Mouse (Mus musculus) central nervous system, embryonic 14 days (tissue): Measurements from ENCODE around the gene Olfr653. TPM values are rescaled to one million over a fixed set of nuclear protein-coding genes. Genes with fewer than 3 reads are reported as not detected.

Experiments used
- polyA plus RNA-seq: library from polyadenylated mRNA; depleted of rRNA; stranded (reverse); fragments of >200 nt; gene quantifications from 2 replicates; pipeline ENCODE4 v1.2.3, GENCODE M21; 2012; rRNA removed

Gene Olfr653
- polyA plus RNA-seq = not detected in 2 replicates

DNA sequence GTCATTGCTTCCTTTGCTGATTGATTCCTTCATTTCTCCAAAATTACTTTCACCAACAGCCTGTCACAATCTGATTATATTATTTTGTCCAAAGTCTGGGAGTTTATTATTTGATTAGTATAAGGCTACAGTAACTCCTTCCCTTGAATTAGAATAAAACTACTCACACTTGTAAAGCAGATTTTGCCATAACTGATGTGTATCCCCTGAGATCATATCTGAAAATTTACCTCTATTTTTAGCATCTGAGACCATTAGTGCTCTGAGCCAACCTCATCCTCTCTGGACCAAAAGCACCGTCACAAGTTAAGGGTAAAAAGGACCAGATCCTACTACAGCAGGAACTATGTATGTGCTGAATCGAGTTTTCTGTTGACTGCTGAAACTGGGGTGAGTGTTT is at the start of gene Olfr653:
Gene Olfr653, plus strand, starts transcription at position 301 of the 400 bp plus-strand sequence.

DNA sequence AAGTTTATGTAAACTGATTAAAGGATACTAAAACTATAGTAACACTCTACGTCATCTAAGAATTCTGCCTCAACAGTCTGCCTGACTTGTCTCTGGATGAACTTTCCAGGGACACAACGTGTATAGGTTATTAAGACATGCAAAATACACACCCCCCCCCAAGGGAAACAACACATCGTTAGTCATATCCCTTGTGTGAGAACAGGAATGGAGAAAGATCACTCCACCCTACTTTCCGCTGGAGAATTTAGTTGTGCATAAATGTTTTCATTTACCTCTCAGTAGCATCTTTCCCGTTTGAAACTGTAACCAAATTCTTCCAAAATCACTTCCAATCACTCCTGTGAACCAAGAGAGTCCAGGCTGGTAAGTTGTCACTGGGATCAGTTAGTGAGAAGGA is 27.3 kb upstream of the Olfr653 start, which contains the start of gene Olfr651:
Gene Olfr651, plus strand, starts transcription at position 301 of the 400 bp plus-strand sequence.

DNA sequence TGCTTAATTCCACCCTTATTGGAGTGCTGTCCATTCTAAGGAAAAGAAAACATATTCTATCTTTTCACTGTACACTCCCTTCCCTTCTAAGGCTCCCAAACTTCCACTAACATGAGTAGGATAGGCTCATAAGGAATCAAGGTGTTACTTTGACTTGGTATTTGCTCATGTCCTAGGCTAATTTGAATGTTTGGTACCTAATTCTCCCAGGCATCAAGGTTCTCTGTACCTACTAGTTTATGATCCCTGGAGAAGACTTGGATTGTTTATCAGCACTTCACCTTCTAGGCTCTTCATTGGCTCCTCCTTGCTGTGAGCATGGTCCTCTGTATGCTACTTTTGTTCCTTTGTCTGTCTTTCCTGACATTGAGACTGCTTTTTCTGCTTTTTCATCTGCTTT is 16.5 kb upstream of the Olfr653 start, which contains the start of gene Olfr652:
Gene Olfr652, plus strand, starts transcription at position 301 of the 400 bp plus-strand sequence.

DNA sequence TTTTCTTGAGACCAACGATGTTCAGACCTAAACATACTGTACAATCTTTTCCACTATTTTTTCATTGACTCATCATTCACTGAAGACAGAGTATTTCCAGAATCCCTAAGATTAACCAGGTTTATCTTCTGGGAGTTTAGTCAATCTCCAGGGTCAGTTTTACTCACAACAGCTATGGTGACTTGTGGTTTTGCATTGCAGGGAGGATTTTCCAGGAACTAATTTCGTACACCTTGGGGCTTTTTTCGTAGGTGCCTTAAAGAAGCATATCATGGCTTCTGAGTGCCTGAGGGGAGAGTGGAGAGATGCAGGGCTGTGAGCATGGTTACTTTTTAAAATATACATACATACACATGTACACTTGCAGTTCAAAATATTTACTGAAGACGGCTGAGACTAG is 9.6 kb downstream of the Olfr653 start, which contains the start of gene Olfr654:
Gene Olfr654, plus strand, starts transcription at position 301 of the 400 bp plus-strand sequence.

DNA sequence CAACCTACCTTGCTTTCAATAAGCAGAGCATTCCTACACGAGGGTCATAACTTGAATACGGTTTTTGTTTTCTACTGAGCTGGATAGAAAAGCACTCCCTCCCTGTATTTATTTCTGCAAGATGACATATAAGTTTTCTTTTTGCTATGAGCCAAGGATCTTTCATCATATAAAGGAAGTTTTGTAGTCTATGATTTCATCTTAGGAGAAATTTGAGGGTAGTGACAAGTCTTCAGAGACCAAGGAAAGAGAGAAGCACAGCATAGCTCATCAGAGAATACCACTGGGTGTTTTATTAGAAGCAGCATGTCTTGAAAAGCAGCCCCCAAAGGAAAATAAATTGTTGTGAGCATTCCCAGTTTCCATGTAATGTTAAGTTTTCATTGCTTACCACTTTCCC is 24.6 kb downstream of the Olfr653 start, which contains the start of gene Olfr655:
Gene Olfr655, minus strand, starts transcription at position 101 of the 400 bp plus-strand sequence.

DNA sequence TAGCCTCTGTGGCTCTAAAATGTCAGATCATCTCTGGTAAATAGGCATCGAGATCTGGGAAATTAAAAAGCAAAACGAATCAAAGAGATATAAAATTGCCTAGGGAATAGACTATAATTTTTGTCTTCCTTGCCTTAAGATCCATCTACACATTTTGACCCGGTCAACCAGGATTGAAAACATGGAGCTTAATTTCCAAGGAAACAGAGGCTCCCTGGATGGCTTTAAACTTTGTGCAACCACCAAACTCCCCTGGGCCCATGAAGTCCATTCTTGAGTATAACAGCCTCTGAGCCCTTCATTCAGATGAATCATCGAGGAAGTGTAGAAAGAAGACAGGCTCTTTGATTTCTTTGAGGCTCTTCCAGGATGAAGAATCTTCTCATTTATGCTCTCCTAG is 36.5 kb downstream of the Olfr653 start, which contains the start of gene Olfr656:
Gene Olfr656, plus strand, starts transcription at position 301 of the 400 bp plus-strand sequence.

DNA sequence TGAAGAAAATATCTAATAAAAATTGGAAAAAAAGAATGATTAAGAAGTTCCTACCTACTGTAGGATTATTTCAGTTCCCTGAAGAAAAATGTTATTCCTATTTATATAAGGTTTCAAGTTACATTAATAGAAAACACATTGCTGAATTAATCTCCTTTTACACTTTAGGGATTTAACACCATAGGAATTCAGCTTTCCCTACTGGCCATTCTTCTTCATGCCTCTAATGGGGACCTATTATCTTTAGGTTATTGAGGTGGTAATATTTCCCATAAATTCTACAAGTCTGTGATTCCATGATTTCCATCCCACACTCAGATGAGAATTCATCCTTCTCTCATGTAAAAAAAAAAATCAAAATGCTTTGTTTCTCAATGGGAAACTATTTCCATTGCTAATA is 47.4 kb downstream of the Olfr653 start, which contains the start of gene Olfr657:
Gene Olfr657, plus strand, starts transcription at position 301 of the 400 bp plus-strand sequence.

Other genes starting within 250 kb of the Olfr653 start
- 0.02 TPM in 1 of 2 replicates, not detected in the other for gene Trim34b, start 247.8 kb upstream of the Olfr653 start, polyA plus RNA-seq
- 2.0 and 2.6 TPM in 2 replicates for gene Trim12c, start 224.0 kb upstream of the Olfr653 start, polyA plus RNA-seq
- 0.10 and 0.14 TPM in 2 replicates for gene Trim30b, start 207.4 kb upstream of the Olfr653 start, polyA plus RNA-seq
- 0.10 and 0.18 TPM in 2 replicates for gene Trim30c, start 176.5 kb upstream of the Olfr653 start, polyA plus RNA-seq
- 1.7 and 1.9 TPM in 2 replicates for gene Trim30a, start 112.1 kb upstream of the Olfr653 start, polyA plus RNA-seq
- 0.69 and 0.84 TPM in 2 replicates for gene Trim30d, start 69.5 kb upstream of the Olfr653 start, polyA plus RNA-seq
- gene Olfr651, start 27.2 kb upstream of the Olfr653 start, polyA plus RNA-seq = not detected in 2 replicates
- gene Olfr652, start 16.4 kb upstream of the Olfr653 start, polyA plus RNA-seq = not detected in 2 replicates
- gene Olfr654, start 9.7 kb downstream of the Olfr653 start, polyA plus RNA-seq = not detected in 2 replicates
- 0.05 and 0.15 TPM in 2 replicates for gene Olfr655, start 24.5 kb downstream of the Olfr653 start, polyA plus RNA-seq
- not detected in 2 replicates for gene Olfr656, start 36.6 kb downstream of the Olfr653 start, polyA plus RNA-seq
- not detected in 2 replicates for gene Olfr657, start 47.5 kb downstream of the Olfr653 start, polyA plus RNA-seq
- 0.06 and 0.08 TPM in 2 replicates for gene Olfr658, start 70.0 kb downstream of the Olfr653 start, polyA plus RNA-seq
- not detected in 2 replicates for gene Olfr659, start 89.4 kb downstream of the Olfr653 start, polyA plus RNA-seq
- not detected in 2 replicates for gene Olfr661, start 109.2 kb downstream of the Olfr653 start, polyA plus RNA-seq
- not detected in 2 replicates for gene Usp17le, start 200.2 kb downstream of the Olfr653 start, polyA plus RNA-seq